Mouse (Mus musculus) forebrain, embryonic 14.5 days (tissue): ENCODE data around the gene Mcee. TPM values are rescaled to one million over a fixed set of nuclear protein-coding genes. Genes with fewer than 3 reads are reported as not detected.

ENCODE experiments used
- ATAC-seq: fragments of 200-750 bp; cut with Nextera tagmentation; 2 replicates; pipeline ENCODE4 v1.8.0; 2017; ENCODE audit warnings: mild to moderate bottlenecking, moderate library complexity
- DNase-seq: peaks from one replicate; pipeline ENCODE4 v3.0.0-alpha.2; 2015; ENCODE audit warnings: low spot score
- H3K27ac ChIP-seq: fragments of 300-500 bp; sonication (generic); 2 replicates; pipeline ENCODE4 v1.5.1; 2014; ENCODE audit warnings: low read depth, mild to moderate bottlenecking, control low read depth, low read length, moderate library complexity
- H3K27me3 ChIP-seq: fragments of 300-500 bp; sonication (generic); replicated peaks from 2 replicates; pipeline ENCODE4 v1.6.1; 2014; ENCODE audit warnings: low read length, control low read depth, mixed read lengths; ENCODE audit not compliant: control insufficient read depth, insufficient read depth
- H3K36me3 ChIP-seq: fragments of 300-500 bp; sonication (generic); 2 replicates; pipeline ENCODE4 v1.6.1; 2014; ENCODE audit warnings: low read length, control low read depth; ENCODE audit not compliant: control insufficient read depth, insufficient read depth
- H3K4me1 ChIP-seq: fragments of 300-500 bp; sonication (generic); 2 replicates; pipeline ENCODE4 v1.6.1; 2014; ENCODE audit warnings: antibody characterized with exemption, low read length, control low read depth; ENCODE audit not compliant: control insufficient read depth, insufficient read depth
- H3K4me2 ChIP-seq: fragments of 300-500 bp; sonication (generic); 2 replicates; pipeline ENCODE4 v1.6.1; 2014; ENCODE audit warnings: mild to moderate bottlenecking, control low read depth, low read length
- H3K4me3 ChIP-seq: fragments of 300-500 bp; sonication (generic); 2 replicates; pipeline ENCODE4 v1.5.1; 2014; ENCODE audit warnings: low read depth, low read length, control low read depth
- H3K9ac ChIP-seq: fragments of 300-500 bp; sonication (generic); 2 replicates; pipeline ENCODE4 v1.6.1; 2014; ENCODE audit warnings: mild to moderate bottlenecking, low read length, control low read depth, moderate library complexity
- H3K9me3 ChIP-seq: fragments of 300-500 bp; sonication (generic); replicated peaks from 2 replicates; pipeline ENCODE4 v1.6.1; 2016; ENCODE audit warnings: low read length, control low read depth, mixed read lengths; ENCODE audit not compliant: control insufficient read depth
- WGBS: fragments of 180-500 bp; shearing (Covaris S2); extraction: QIAGEN DNeasy Blood & Tissue Kit; methylation state at CpG from one replicate; pipeline ENCODE4 v1.1.7; 2014; 5-methylcytosine and 5-hydroxymethylcytosine counted together
- polyA plus RNA-seq: library from polyadenylated mRNA; unstranded; fragments of >200 nt; fragmentation: Nextera tagmentation; extraction: Ambion mirVana; gene quantifications from 2 replicates; pipeline ENCODE4 v1.2.1, GENCODE M21; 2014

The Mcee gene
- 40.3 and 42.2 TPM in 2 replicates for polyA plus RNA-seq

DNA sequence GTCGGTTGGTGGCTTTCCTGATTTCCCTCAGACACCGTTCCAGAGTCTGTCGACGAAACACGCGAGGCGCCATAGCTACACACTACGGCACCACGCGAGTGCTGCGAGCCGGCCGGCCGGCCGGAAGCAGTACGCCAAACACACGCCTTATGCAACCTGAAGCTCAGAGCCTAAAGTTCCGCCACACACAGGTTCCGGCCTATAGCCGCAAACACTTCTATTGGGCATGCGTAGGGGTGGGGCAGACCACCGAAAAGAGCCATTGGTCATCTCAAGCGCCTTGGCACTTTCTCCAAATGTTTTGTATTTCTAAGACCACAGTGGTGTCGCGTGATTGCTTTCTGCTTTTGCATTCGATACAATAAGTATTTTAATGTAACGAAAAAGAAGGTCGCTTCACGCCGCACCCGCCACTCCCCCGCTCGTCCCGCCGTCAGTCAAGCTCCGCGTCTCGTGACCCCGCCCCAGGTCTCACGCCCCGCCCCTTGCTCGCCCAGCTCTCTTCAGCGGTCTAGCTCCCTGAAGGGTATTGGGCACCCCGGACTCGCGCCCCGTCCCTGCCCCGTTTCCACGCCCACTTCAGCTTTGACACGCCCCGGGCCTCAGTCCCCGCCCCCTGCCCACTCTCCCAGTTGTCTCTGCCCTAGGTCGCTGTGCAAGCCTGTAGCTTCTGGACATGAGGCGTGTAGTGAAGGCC lies at the start of gene Mcee, which contains the start of gene Mphosph10:
TSS of gene Mcee (plus strand) at position 486 of the 697 bp plus-strand sequence.
TSS of gene Mphosph10 (minus strand) at position 147 of the 697 bp plus-strand sequence.
- WGBS, result 1% methylated on average over 54 of the region's 54 CpGs
- H3K4me1 ChIP-seq, result peaks cover 8% of the 10 kb centered on the region
- peaks cover 19% of the 10 kb centered on the region for H3K36me3 ChIP-seq
- H3K27ac ChIP-seq, result peak within 1 kb of the TSS; percentile 45; the same call in 1 of the 2 replicates
- H3K27me3 ChIP-seq, result no peaks in the 10 kb centered on the region
- no peaks in the 10 kb centered on the region for H3K9me3 ChIP-seq
- H3K4me2 ChIP-seq, result peak within 1 kb of the TSS; percentile 67
- H3K4me3 ChIP-seq, result peak within 1 kb of the TSS; percentile 67
- ATAC-seq (peak; percentile 98), DNase-seq (peak; percentile 95)
- peak within 1 kb of the TSS; percentile 68 for H3K9ac ChIP-seq

DNA sequence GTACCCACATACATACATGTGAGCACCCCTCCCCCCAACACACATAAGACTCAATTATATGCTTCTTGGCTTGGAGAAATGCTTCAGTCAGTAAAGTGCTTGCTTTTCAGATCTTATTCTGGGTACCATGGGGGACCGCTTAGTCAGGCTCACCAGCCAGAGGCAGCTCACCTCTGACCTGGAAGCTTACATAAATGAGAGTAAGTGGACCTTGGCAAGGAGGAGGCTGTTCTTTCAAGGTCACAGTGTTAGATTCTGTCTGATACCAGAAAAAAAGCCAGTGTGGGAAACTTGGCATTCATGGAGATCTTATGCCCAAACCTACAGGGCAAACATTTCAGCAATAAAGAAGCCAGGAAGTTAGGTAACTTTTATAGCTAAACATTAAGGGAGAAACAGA lies 44.6 kb upstream of the Mcee start:
- Histone ChIP-seq H3K27me3 (no peaks in the 10 kb centered on the region), H3K4me2 (no peak overlapping the region), H3K9ac (no peak overlapping the region), H3K36me3 (peaks cover 32% of the 10 kb centered on the region; the same call in 1 of the 2 replicates), H3K4me3 (no peak overlapping the region), H3K27ac (no peak overlapping the region), H3K4me1 (no peaks in the 10 kb centered on the region), H3K9me3 (no peaks in the 10 kb centered on the region)
- 95% methylated on average over 1 of the region's 1 CpGs for WGBS
- ATAC-seq (no peak), DNase-seq (no peak)

DNA sequence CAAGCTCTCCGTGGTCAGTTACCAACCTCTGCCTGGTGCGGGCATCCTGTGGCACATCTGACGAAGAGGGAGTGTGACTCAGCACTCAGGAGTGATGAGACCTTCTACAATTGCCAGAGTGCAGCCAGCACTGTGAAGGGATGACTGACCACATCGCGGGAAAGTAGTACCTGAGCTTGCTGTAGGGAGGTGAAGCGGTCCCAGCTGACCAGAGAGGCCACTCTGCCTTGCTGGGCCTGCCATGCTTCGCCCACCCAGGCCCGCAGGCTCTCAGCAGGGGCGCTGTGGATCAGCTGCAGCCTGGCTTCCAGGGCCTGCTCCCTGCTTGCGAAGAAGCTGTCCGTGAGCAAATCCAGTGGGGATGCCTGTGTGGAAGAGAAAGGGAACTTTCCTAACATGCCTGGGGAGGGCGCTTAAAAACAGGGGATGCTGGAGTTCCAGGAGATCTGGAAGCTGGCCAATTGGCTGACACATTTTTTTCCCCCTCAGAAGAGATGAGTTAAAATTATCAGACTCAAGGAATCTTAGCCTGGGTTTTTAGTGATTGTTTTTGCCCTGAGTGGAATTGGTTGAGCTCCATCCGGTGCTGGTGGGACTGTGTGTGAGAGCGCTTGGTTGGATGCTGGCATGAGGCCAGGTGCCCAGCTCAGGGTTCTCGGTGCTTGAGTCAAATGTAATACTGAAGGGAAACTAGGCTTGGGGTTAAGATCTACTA lies 43.1 kb upstream of the Mcee start:
- WGBS, result 79% methylated on average over 15 of the region's 15 CpGs
- H3K9me3 ChIP-seq, result no peaks in the 10 kb centered on the region
- no peak overlapping the region; the same call in 1 of the 2 replicates for H3K27ac ChIP-seq
- peaks cover 40% of the 10 kb centered on the region; the same call in 1 of the 2 replicates for H3K36me3 ChIP-seq
- ATAC-seq, result 0 out of 2 replicates have a peak, but pooled peaks have one; percentile 50
- no peak overlapping the region for H3K4me3 ChIP-seq
- no peak overlapping the region for H3K4me2 ChIP-seq
- DNase-seq, result peak; percentile 47
- H3K9ac ChIP-seq, result no peak overlapping the region
- no peaks in the 10 kb centered on the region for H3K4me1 ChIP-seq
- H3K27me3 ChIP-seq, result no peaks in the 10 kb centered on the region

DNA sequence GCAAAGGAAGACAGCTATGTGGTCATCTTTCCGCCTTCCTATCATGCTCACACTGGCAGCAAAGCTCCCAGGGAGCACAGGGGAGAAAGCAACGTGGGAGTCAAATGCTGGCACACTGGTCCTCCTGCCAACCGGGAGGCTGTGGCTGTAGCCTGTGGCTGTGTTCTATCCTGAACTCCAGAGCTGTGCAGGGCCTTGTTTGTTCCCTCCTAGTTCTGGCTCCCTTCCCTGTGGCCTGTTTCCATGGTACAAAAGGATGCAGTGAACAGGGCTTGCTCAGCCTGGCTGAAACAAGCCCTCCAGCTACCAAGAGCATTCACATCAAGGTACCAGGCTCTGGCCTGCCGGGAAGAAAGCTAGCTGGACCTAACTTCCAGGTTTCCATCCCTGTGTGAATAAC lies 41.3 kb upstream of the Mcee start:
- Histone ChIP-seq H3K36me3 (peaks cover 34% of the 10 kb centered on the region; the same call in 1 of the 2 replicates), H3K4me3 (no peak overlapping the region), H3K4me2 (no peak overlapping the region), H3K9ac (0 out of 2 replicates have a peak overlapping the region, but pooled peaks have one; percentile 17), H3K27me3 (no peaks in the 10 kb centered on the region), H3K27ac (no peak overlapping the region; the same call in 1 of the 2 replicates), H3K4me1 (no peaks in the 10 kb centered on the region), H3K9me3 (no peaks in the 10 kb centered on the region)
- WGBS, result 72% methylated on average over 4 of the region's 4 CpGs
- ATAC-seq (peak; percentile 58; the same call in 1 of the 2 replicates), DNase-seq (peak; percentile 72)

DNA sequence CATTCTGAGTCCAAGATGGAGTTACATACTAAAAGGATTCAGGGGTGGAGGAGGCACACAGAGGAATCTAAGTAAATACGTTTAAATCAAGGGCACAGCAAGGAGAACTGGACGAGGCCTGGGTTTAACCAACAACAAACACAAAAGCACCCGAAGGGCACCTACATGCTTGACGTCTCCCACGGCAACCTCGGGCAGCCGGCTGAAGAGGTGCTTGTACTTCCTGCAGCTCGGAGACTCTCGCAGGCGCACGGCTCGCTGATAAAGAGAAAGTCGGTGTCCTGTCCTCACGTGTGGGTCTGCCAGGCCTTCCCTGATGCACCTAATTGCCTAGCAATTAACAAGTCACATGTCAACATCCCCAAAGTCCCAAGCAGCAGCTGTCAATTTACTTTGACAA lies 38.2 kb upstream of the Mcee start:
- no peak overlapping the region for H3K4me2 ChIP-seq
- peaks cover 35% of the 10 kb centered on the region for H3K36me3 ChIP-seq
- no peak overlapping the region for H3K4me3 ChIP-seq
- H3K27me3 ChIP-seq, result no peaks in the 10 kb centered on the region
- no peaks in the 10 kb centered on the region for H3K4me1 ChIP-seq
- no peaks in the 10 kb centered on the region for H3K9me3 ChIP-seq
- no peak overlapping the region for H3K9ac ChIP-seq
- DNase-seq, result peak; percentile 14
- H3K27ac ChIP-seq, result no peak overlapping the region
- ATAC-seq, result no peak
- WGBS, result 21% methylated on average over 14 of the region's 14 CpGs

DNA sequence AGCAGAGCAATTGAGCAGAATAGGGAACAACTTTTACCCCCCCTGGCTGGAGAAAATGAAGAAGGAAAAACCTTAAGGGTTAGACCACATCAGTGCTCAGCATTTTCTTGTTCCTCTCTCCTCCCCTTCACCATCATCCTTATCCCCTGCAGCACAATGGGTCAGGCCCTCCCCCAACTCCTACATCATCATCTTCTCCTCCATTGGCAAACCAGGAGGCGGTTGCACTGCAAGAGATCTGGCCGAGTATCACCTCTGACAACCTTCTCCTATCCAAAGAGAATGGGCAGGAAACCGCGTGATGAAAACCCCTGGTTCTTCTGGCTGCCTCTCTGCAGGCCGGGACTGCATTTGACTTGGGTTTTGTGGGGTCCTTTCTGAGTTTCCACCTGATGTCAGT lies 35.7 kb upstream of the Mcee start:
- Histone ChIP-seq H3K4me2 (no peak overlapping the region), H3K27me3 (no peaks in the 10 kb centered on the region), H3K27ac (no peak overlapping the region), H3K4me1 (no peaks in the 10 kb centered on the region), H3K9ac (no peak overlapping the region), H3K4me3 (no peak overlapping the region), H3K9me3 (no peaks in the 10 kb centered on the region), H3K36me3 (peaks cover 47% of the 10 kb centered on the region)
- ATAC-seq, result no peak
- 92% methylated on average over 5 of the region's 5 CpGs for WGBS
- no peak for DNase-seq

DNA sequence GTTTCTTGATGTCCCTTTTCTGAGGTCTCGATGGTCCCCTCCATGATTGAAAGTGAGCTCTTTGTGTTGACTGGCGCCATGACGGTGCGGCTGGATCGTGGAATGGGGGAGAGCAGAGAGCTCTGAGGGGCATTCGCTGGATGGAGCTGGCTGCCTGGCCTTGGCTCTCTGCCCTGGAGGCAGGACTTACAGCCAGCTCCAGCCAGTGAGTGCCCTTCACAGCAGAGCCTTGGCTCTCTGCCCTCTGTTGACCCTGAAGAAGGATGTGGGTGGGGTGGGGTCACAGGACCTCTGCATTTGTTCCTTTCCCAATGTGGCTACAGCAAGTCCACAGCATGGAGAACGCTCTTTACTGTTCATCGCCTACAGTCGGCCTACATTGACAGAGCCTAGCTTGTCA lies 35.0 kb upstream of the Mcee start:
- Histone ChIP-seq H3K27me3 (no peaks in the 10 kb centered on the region), H3K36me3 (peaks cover 54% of the 10 kb centered on the region), H3K27ac (no peak overlapping the region), H3K9ac (no peak overlapping the region), H3K4me3 (no peak overlapping the region), H3K9me3 (no peaks in the 10 kb centered on the region), H3K4me1 (no peaks in the 10 kb centered on the region), H3K4me2 (no peak overlapping the region)
- WGBS, result 84% methylated on average over 9 of the region's 9 CpGs
- ATAC-seq (no peak), DNase-seq (no peak)

DNA sequence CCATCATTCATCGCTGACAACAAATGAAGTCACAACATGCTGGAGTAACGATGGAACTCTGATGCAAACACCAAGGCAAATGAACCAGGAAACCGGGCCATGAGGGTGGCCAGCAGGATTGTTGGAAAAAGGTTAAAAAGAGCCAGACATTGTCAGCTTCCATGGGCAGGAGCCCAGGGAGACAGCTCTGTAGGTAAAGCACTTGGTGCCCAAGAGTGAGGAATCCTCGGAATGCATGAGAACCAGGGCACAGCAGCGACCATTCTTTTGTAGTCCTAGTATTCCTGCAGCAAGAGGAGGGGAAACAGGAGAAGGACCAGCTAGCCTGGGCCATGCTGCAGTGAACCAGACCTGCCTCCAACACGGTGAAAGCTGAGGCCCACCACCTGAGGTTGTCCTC lies 33.7 kb upstream of the Mcee start:
- ATAC-seq (no peak), DNase-seq (no peak)
- Histone ChIP-seq H3K4me3 (no peak overlapping the region), H3K27ac (no peak overlapping the region), H3K4me1 (no peaks in the 10 kb centered on the region), H3K36me3 (peaks cover 57% of the 10 kb centered on the region), H3K9ac (no peak overlapping the region), H3K9me3 (no peaks in the 10 kb centered on the region), H3K27me3 (no peaks in the 10 kb centered on the region), H3K4me2 (no peak overlapping the region)
- WGBS, result 85% methylated on average over 6 of the region's 6 CpGs
